Mouse (Mus musculus) kidney, embryonic 14.5 days (tissue): ENCODE data around the gene Gps2. TPM values are rescaled to one million over a fixed set of nuclear protein-coding genes. Genes with fewer than 3 reads are reported as not detected.

ENCODE experiments used
- microRNA-seq: library from miRNA; unstranded; fragments of <30 nt; microRNA quantifications from one replicate; pipeline ENCODE4, GENCODE M21; 2016
- polyA plus RNA-seq: library from polyadenylated mRNA; unstranded; fragments of >200 nt; fragmentation: Nextera tagmentation; extraction: Ambion mirVana; gene quantifications from 2 replicates; pipeline ENCODE4 v1.2.1, GENCODE M21; 2014

Gps2 gene
- polyA plus RNA-seq, 1 experiment from 2014 or later = 73.4 TPM

Small RNA genes within 50 kb of the gene (microRNA-seq; reads per million reads assigned to microRNA genes)
- not detected for gene Mir6924

Other genes with a start within 250 kb of the Gps2 start
- 8.5 and 10.5 TPM in 2 replicates for gene Cd68, start 247.7 kb upstream of the Gps2 start, polyA plus RNA-seq
- gene Eif4a1, start 241.5 kb upstream of the Gps2 start, polyA plus RNA-seq = 729 and 1,177 TPM in 2 replicates
- 95.2 and 102 TPM in 2 replicates for gene Senp3, start 231.8 kb upstream of the Gps2 start, polyA plus RNA-seq
- gene Tnfsf13, start 228.1 kb upstream of the Gps2 start, polyA plus RNA-seq = 0.34 and 0.60 TPM in 2 replicates
- gene Tnfsf12, start 218.0 kb upstream of the Gps2 start, polyA plus RNA-seq = 6.9 and 8.6 TPM in 2 replicates
- 4.6 and 4.9 TPM in 2 replicates for gene Tnfsfm13, start 217.8 kb upstream of the Gps2 start, polyA plus RNA-seq
- gene Polr2a, start 155.3 kb upstream of the Gps2 start, polyA plus RNA-seq = 30.2 and 58.4 TPM in 2 replicates
- gene Slc35g3, start 151.9 kb upstream of the Gps2 start, polyA plus RNA-seq = 0.23 and 0.36 TPM in 2 replicates
- 2.0 and 2.2 TPM in 2 replicates for gene Zbtb4, start 148.0 kb upstream of the Gps2 start, polyA plus RNA-seq
- 4.6 and 6.5 TPM in 2 replicates for gene Chrnb1, start 117.9 kb upstream of the Gps2 start, polyA plus RNA-seq
- 1.7 and 1.9 TPM in 2 replicates for gene Fgf11, start 112.0 kb upstream of the Gps2 start, polyA plus RNA-seq
- gene Tmem102, start 108.3 kb upstream of the Gps2 start, polyA plus RNA-seq = 6.4 and 7.7 TPM in 2 replicates
- gene Gm39566, start 98.6 kb upstream of the Gps2 start, polyA plus RNA-seq = not detected in 2 replicates
- not detected in 2 replicates for gene Spem2, start 95.4 kb upstream of the Gps2 start, polyA plus RNA-seq
- gene Spem1, start 91.7 kb upstream of the Gps2 start, polyA plus RNA-seq = 0.27 TPM in 1 of 2 replicates, not detected in the other
- 7.8 and 8.5 TPM in 2 replicates for gene Nlgn2, start 76.1 kb upstream of the Gps2 start, polyA plus RNA-seq
- gene Tmem256, start 75.4 kb upstream of the Gps2 start, polyA plus RNA-seq = 354 and 512 TPM in 2 replicates
- 84.3 and 105 TPM in 2 replicates for gene Plscr3, start 67.5 kb upstream of the Gps2 start, polyA plus RNA-seq
- gene Tnk1, start 55.2 kb upstream of the Gps2 start, polyA plus RNA-seq = 2.3 and 4.9 TPM in 2 replicates
- not detected in 2 replicates for gene Tmem95, start 35.9 kb upstream of the Gps2 start, polyA plus RNA-seq
- gene Kctd11, start 32.5 kb upstream of the Gps2 start, polyA plus RNA-seq = 3.8 and 6.4 TPM in 2 replicates
- gene Acap1, start 18.3 kb upstream of the Gps2 start, polyA plus RNA-seq = 0.20 and 0.28 TPM in 2 replicates
- gene 2810408A11Rik, start 12.9 kb upstream of the Gps2 start, polyA plus RNA-seq = 12.4 and 15.1 TPM in 2 replicates
- 13.0 and 16.3 TPM in 2 replicates for gene Neurl4, start 12.8 kb upstream of the Gps2 start, polyA plus RNA-seq
- 2,108 and 2,169 TPM in 2 replicates for gene Eif5a, start 8.1 kb downstream of the Gps2 start, polyA plus RNA-seq
- 10.1 and 10.7 TPM in 2 replicates for gene Ybx2, start 21.9 kb downstream of the Gps2 start, polyA plus RNA-seq
- 11.7 and 14.1 TPM in 2 replicates for gene Slc2a4, start 34.3 kb downstream of the Gps2 start, polyA plus RNA-seq
- gene Cldn7, start 50.9 kb downstream of the Gps2 start, polyA plus RNA-seq = 117 and 132 TPM in 2 replicates
- gene Ctdnep1, start 67.3 kb downstream of the Gps2 start, polyA plus RNA-seq = 34.5 and 50.1 TPM in 2 replicates
- 117 and 141 TPM in 2 replicates for gene Elp5, start 68.6 kb downstream of the Gps2 start, polyA plus RNA-seq
- gene Gabarap, start 77.3 kb downstream of the Gps2 start, polyA plus RNA-seq = 426 and 499 TPM in 2 replicates
- gene Phf23, start 81.9 kb downstream of the Gps2 start, polyA plus RNA-seq = 48.5 and 63.1 TPM in 2 replicates
- 28.2 and 34.9 TPM in 2 replicates for gene Dvl2, start 86.7 kb downstream of the Gps2 start, polyA plus RNA-seq
- gene Acadvl, start 101.5 kb downstream of the Gps2 start, polyA plus RNA-seq = 41.1 and 58.4 TPM in 2 replicates
- gene Dlg4, start 103.1 kb downstream of the Gps2 start, polyA plus RNA-seq = 13.2 and 16.4 TPM in 2 replicates
- gene Asgr1, start 140.2 kb downstream of the Gps2 start, polyA plus RNA-seq = 2.0 and 2.4 TPM in 2 replicates
- gene Asgr2, start 178.8 kb downstream of the Gps2 start, polyA plus RNA-seq = not detected in 2 replicates
- 0.60 TPM in 1 of 2 replicates, not detected in the other for gene Mgl2, start 216.4 kb downstream of the Gps2 start, polyA plus RNA-seq
- 0.57 and 0.74 TPM in 2 replicates for gene Clec10a, start 242.3 kb downstream of the Gps2 start, polyA plus RNA-seq